Mouse (Mus musculus): ENCODE results near the gene Gm5089.

GRCm38 (mm10) chr14:122405897-122406540 is 44.9 kb downstream of the Gm5089 start:
- no peak for TF ChIP-seq FLI1 (IDR thresholded peaks at IDR 0.05; ENCODE audit: low read length)
- no peak for TF ChIP-seq GATA1 (IDR thresholded peaks at IDR 0.05; ENCODE audit: borderline replicate concordance, low read length)

Data from megakaryocyte, embryonic 14.5 days (primary cell).